Mouse (Mus musculus) lung, postnatal 0 days (tissue): ENCODE results near the gene Gpatch1.

ENCODE experiments used
- CTCF ChIP-seq: IDR thresholded peaks from 2 replicates; pipeline ENCODE4 v1.5.1; 2016; ENCODE audit warnings: antibody characterized with exemption, mild to moderate bottlenecking
- EP300 ChIP-seq: IDR thresholded peaks from 2 replicates; pipeline ENCODE4 v1.6.1; 2016; ENCODE audit warnings: antibody characterized with exemption, mild to moderate bottlenecking, control low read depth

DNA sequence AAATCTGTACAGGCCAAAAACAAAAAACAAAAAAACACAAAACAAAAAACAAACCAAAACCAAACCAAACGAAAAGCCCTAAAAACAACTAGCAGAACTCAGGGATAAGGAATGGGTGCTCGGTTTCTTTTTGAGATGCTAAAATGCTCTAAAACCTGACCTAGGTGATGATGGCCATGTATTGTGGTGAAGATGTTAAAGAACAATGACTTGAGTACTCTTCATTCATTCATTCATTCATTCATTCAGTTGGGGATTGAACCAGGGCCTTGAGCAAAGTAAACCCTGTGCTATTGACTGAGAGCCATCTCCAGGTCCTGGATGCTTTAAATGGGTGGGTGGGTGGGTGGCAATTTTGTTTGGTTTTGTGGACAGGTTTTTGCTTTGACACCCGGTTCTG lies 32.9 kb upstream of the Gpatch1 start:
- TF ChIP-seq EP300 (no peak), CTCF (no peak)
